Mouse (Mus musculus): ENCODE measurements around the gene Tbcb.
A peak's percentile ranks its signal among the peaks of the same experiment; 100 is the strongest.
"Not testable (repeated sequence)": the region's sequence is repeated elsewhere in the genome, so short reads cannot be mapped to it uniquely, and the experiment has no call there.

Gene Tbcb

DNA sequence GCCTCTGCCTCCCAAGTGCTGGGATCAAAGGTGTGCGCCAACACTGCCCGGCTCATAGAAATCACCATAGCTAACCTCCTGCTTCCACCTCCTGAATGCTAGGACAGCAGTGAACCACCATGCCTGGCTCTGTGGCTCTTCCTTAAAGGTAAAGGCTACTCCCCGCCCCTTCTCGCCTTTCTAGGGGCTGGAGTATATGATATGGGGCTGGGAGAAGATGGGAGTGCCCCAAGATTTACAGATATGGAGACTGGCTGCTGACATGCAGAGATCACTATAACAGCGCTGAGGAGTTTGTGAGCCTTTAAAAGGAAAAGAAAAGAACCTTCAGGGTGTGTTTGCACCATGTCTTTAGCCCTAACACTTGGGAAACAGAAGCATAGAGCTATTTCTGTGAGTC, 9.9 kb downstream of the Tbcb start:
- no peak for DNase-seq (ENCODE audit: low spot score)

GRCm38 (mm10) chr7:30221433-30221832, 10.6 kb downstream of the Tbcb start:
- DNase-seq (ENCODE audit: low spot score), result no peak

DNA sequence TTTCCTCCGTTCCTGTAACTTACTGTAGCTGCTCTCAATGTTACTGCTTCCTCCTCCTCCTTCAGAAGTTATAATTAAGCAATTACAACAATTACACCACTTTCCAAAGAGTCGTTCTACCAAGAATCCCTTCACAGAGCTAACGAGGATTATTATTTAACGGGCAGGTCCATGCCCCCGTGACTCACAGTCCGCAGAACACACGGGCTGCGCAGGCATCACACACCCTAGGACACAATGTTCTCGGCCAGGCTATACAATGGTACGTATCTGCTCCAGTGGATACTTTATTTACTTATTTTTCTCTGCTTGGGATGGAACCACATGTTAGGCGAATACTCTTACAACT, 12.1 kb downstream of the Tbcb start:
- DNase-seq (ENCODE audit: low spot score), result no peak

GRCm38 (mm10) chr7:30219293-30220007, 12.6 kb downstream of the Tbcb start:
- DNase-seq (ENCODE audit: low spot score), result no peak

- DNase-seq (ENCODE audit: low spot score), result no peak
Measured at GRCm38 (mm10) chr7:30217277-30217676, 14.8 kb downstream of the Tbcb start.

DNA sequence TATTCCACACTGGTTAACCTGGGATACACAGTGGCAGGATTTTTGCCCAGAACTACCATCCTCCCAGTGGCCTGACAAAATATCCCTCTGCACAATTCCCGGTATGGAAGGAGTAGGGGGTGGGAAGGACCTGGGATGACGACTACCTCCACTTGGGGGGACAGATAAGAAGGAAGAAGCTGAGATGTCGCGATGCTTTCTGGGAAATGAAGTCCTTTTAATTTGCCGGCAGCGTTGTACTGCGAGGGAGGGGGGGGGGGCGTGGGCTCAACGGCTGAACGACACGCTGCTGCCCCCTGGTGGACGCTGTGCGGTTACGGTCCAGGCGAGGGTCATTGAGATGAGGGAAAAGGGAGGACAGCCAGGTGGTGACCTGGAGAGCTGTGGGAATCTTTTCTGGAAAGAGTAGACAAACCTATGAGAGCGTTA, 15.3 kb downstream of the Tbcb start:
- peak; percentile 83 for DNase-seq (ENCODE audit: low spot score)

DNA sequence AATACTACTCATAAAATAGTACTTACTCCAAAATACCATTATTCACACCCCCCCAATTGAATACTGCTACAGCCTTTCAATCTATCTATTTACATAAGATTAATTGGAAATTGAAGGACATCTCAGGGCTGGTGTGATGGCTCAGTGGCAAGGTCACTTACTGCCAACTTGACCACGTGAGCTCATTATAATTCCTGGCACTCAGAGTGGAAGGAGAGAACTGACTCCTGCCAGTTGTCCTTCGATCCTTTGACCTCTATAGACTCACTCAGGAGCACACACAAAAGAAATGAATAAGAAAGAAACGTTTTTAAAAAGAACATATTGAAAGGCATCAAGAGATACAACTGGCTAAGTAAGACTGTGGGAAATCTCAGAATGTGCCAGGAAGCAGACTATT, 16.2 kb downstream of the Tbcb start:
- DNase-seq (ENCODE audit: low spot score), result no peak

DNA sequence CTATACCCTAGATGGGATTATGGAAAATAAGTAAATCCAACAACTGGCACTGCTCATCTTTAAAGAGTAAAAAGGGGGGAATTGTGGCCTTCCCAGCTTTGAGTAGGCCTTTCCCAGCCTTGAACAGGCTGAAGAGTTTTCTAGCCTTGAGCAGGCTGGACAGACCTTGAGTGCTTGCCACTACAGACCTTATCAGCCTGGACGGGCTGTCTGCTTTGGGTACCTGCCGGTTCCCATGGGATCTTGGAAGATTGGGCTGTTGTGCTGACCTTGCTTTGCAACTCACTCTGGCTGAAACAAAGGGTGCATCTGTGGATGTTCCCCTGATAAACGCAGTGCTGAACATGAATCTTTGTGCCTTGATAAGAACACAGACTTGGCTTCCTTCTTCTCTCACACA, 18.2 kb downstream of the Tbcb start:
- no peak for DNase-seq (ENCODE audit: low spot score)

DNA sequence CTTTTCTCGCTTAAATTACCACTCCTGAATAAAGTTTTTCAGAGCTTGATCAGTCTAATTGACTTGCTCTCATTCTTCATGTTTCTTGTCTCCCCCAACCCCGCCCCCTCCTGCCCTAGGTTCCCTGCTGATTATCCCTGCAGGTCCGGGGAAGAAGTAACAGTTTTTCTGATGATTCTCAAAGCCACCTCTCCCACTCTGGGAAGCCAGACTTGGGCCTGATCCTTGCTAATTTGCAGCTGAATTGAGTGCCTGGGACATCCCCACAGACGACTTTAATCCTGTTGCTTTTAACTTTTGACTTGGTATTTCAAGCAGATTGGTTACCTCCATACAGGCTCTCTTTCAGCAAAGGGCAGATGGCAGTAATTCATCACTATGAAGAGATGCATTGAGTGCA, 21.0 kb downstream of the Tbcb start:
- no peak for DNase-seq (ENCODE audit: low spot score)

GRCm38 (mm10) chr7:30206364-30206763, 25.7 kb downstream of the Tbcb start:
- DNase-seq (ENCODE audit: low spot score), result not testable (repeated sequence)

- DNase-seq (ENCODE audit: low spot score), result peak; percentile 73
Measured at GRCm38 (mm10) chr7:30205383-30205782, 26.7 kb downstream of the Tbcb start.

DNA sequence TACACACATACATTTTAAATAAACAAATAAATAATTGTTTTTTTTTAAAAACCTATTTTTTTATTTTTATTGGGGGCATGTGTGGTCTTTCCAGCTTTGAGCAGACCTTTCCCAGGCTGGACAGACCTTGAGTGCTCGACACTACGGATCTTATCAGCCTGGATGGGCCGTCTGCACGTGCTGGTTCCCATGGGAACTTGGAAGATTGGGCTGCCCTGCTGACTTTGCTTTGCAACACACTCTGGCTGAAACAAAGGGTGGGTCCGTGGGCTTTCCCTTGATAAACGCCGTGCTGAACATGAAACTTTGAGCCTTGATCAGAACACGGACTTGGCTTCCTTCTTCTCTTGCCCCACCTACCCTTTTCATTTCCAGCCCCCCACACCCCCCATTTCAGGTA, 27.7 kb downstream of the Tbcb start:
- DNase-seq (ENCODE audit: low spot score), result peak; percentile 59

DNA sequence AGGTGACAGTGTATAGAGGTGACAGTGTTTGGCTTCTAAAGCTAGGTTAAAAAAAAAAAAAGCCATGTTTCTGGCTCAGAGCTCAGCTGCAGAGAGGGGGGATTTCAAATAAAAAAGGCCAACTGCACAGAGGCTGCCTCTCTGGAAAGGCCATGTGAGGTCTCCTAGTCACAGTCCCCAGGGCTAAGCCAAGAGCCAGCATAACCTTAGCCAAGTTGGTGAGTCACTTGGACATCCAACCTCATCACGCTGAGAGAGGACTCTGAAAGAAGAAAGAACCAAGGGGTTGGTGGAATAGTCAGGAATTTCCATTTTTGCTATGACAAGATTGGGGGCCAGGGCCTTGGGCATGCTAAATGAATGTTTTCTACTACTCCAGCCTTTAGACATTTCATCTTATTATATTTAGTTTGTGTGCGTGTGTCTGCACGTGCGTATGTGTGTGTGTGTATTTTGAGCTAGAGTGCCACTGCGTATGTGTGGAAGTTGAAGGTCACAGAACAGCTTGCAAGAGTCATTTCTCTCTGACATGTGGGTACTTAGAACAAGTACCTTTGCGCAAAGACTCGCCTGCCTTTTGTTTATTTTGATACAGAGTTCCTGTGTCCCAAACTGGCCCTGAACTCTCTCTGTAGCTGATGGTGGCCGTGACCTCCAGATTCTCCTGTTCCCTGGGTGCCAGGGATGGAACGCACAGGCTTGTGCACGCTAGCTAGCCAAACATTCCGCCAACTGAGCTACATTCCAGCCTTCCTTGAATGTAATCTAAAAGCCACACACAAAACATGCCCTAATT, 29.0 kb downstream of the Tbcb start:
- no peak for DNase-seq (ENCODE audit: low spot score)

GRCm38 (mm10) chr7:30200661-30201060, 31.4 kb downstream of the Tbcb start:
- not testable (repeated sequence) for DNase-seq (ENCODE audit: low spot score)

DNA sequence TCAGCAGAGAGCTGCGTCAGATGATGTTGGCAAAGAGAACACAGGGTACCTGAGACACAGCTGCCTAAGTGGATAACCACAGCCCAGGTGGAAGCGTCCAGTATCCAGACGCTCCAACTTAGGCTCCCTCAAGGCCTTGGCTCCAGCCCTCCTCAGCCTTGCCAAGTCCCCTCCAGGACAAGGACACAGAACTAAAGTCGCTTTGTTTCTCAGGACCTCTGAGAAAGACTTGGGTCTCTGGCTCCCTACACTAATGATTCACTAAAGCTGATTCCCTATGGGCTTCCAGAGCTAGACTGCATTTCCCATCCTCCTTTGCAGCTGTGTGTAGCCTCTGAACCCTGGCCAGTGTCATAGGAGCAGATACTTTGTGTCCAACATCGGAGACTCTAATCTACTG, 31.9 kb downstream of the Tbcb start:
- DNase-seq (ENCODE audit: low spot score), result no peak

DNA sequence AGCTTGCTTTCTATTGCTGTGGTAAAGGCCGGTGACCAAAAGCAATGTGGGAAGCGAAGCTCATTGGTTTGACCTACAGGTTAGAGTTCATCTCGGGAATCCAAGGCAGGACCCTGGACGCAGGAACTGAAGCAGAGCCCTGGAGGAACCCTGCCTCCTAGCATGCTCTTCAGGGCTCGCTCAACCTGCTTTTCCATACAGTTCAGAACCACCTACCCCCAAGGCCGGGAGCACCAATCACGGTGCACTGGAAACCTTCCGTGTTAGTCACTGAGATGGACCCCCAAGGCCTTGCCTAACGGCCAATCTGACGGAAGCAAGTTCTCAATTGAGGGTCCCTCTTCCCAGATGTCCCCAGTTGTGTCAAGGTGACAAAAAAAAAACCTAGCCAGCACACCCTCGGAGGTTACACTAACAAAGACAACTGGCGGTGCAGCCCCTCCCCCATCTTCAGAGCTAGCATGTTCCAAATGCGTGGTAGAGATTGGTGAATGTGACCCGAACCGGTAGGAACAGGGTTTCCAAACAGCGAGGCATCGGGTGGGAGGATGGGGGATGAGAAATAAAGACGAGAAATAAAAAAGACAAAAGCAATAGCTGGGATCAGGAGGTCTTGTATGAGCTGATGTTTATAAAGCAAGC, 32.5 kb downstream of the Tbcb start:
- DNase-seq (ENCODE audit: low spot score), result no peak

- DNase-seq (ENCODE audit: low spot score), result peak; percentile 73
Measured at GRCm38 (mm10) chr7:30198481-30198971, 33.5 kb downstream of the Tbcb start, which contains the start of gene Capns1. Gene Capns1 (minus strand): TSS chr7:30198811.

GRCm38 (mm10) chr7:30197592-30198129, 34.4 kb downstream of the Tbcb start:
- no peak for DNase-seq (ENCODE audit: low spot score)

DNA sequence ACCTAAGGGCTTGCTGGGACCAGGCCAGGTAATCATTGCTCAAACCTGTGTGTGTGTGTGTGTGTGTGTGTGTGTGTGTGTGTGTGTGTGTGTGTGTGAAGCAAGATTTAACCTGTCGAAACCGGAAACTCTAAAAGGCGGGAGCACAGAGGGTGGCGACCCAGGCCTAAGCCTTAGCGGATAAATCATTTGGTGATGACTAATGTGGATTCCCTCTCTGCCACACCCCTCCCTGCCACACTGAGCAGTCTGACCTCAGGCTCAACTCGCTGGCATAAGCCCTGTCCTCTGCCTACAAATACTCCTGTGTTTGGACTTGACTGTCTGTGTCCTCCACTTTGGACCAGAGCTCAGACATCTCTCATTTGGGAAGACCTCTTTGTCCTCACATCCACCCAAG, 35.9 kb downstream of the Tbcb start:
- peak; percentile 61 for DNase-seq (ENCODE audit: low spot score)

- DNase-seq (ENCODE audit: low spot score), result no peak
Measured at GRCm38 (mm10) chr7:30195461-30195860, 36.6 kb downstream of the Tbcb start.

DNA sequence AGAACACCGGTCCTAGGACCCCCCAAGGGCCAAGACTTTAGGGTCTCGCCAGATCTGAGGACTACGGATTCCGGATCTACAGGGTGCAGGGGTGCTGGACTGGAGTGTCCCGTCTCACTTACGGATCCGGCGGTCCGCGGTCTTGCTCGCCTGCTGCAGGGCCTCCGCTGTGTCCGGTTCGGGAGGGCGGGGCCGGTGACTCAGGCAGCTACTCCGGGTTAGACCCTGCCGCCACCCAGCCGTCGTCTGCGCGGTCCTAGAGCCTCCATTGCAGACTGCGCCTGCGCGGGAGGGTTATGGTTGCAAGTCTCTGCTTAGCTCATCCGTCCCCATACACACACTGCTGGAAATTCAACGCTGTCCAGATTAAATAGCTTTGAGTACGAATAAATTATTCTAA, 37.2 kb downstream of the Tbcb start:
- peak; percentile 96 for DNase-seq (ENCODE audit: low spot score)

DNA sequence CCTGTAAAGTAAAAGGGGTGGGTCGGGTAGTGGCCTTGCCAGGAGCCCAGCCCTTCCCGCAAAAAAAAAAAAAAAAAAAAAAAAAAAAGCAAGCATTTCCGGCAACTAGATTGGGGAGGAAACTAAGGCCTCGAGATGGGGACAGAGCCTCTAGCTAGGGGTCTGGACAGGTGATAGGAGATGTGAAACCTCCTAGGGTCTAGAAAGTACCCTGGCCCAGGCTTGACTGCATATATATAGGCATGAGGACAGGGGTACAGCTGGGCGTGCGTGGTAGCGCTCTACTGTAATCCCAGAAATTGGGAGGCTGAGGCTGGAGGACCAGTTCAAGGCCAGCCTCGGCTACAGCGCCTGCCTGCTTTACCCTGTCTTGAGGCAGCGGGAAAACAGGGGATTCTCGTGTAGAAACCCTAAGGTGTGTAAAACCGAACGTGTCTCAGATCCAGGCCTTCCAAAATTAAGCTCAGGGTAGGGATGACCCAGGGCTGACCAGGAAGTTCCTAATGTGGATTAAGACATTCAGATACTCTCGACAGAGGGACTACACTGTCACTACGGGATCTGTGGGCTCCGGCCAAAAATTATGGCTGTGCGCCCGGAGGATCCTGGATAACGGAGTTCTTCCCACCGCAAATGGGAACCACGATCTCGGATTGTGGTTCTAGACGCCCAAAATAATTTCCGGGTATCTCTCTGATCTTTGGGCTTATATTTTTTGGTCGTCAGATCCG, 37.8 kb downstream of the Tbcb start:
- DNase-seq (ENCODE audit: low spot score), result peak; percentile 49

All from MN1 (cell line).